Mouse (Mus musculus): Measurements from ENCODE around the gene Mff. TPM values are rescaled to one million over a fixed set of nuclear protein-coding genes. Genes with fewer than 3 reads are reported as not detected.

Mff gene
- polyA plus RNA-seq, 1 experiment from 2014 or later = 156 TPM

DNA sequence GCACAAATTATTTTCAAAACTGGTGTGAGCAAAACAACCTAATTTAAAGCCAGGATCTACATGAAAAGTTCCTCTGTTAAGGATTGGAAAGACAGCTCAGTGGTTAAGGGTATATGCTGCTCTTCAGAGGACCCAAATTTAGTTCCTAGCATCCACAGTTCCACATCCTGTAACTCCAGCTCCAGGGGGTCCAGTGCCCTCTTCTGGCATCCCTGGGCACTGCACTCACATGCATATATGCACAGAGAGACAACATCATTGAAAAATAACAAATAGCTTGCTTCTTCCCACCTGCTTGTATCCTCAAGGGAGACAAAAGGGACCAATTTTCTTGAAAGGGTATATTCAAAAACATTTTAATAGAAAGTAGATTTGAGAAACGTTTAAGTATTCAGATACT is 37.6 kb downstream of the Mff start:
- no peaks in the 10 kb centered on the region for H3K36me3 ChIP-seq (ENCODE audit: control insufficient read depth, insufficient read depth)
- no peaks in the 10 kb centered on the region for H3K9me3 ChIP-seq (replicated peaks; ENCODE audit: control insufficient read depth, low read length)
- no peak for ATAC-seq (ENCODE audit: low read depth)
- no peaks in the 10 kb centered on the region for H3K4me1 ChIP-seq (ENCODE audit: control insufficient read depth, low read depth, low read length)
- no peak overlapping the region for H3K4me2 ChIP-seq (ENCODE audit: low read depth, low read length)
- H3K27me3 ChIP-seq (ENCODE audit: control insufficient read depth, insufficient read depth, low read depth, low read length) = no peaks in the 10 kb centered on the region
- H3K4me3 ChIP-seq (ENCODE audit: low read depth, low read length) = no peak overlapping the region
- 74% methylated on average over 1 of the region's 1 CpGs for WGBS (ENCODE audit: insufficient replicate concordance)
- no peak overlapping the region for H3K27ac ChIP-seq (ENCODE audit: low read length)
- H3K9ac ChIP-seq (ENCODE audit: low read depth, low read length) = no peak overlapping the region

DNA sequence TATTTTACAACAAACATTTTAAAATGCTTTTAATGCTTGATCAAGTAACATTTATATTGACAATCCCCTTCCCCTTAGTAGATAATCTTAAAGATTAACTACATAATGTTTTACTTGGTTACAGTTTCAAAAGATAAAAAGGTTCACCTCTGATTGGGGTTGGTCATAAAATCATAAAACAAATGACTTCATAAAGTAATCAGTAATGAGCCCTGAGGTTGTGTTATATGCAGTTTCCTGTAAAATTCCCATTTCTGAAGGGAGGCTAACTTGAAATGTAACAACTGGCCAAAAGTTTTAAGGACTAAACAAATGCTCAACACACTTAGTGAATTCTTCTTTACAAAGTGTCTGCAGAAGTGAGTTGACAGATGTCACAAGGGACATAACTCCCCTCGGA is 41.5 kb downstream of the Mff start:
- 47% methylated on average over 1 of the region's 1 CpGs for WGBS (ENCODE audit: insufficient replicate concordance)
- H3K27me3 ChIP-seq (ENCODE audit: control insufficient read depth, insufficient read depth, low read depth, low read length) = no peaks in the 10 kb centered on the region
- no peaks in the 10 kb centered on the region for H3K4me1 ChIP-seq (ENCODE audit: control insufficient read depth, low read depth, low read length)
- H3K36me3 ChIP-seq (ENCODE audit: control insufficient read depth, insufficient read depth) = no peaks in the 10 kb centered on the region
- H3K4me3 ChIP-seq (ENCODE audit: low read depth, low read length) = no peak overlapping the region
- no peak overlapping the region for H3K9ac ChIP-seq (ENCODE audit: low read depth, low read length)
- ATAC-seq (ENCODE audit: low read depth) = no peak
- H3K9me3 ChIP-seq (replicated peaks; ENCODE audit: control insufficient read depth, low read length) = no peaks in the 10 kb centered on the region
- H3K4me2 ChIP-seq (ENCODE audit: low read depth, low read length) = no peak overlapping the region
- no peak overlapping the region for H3K27ac ChIP-seq (ENCODE audit: low read length)

DNA sequence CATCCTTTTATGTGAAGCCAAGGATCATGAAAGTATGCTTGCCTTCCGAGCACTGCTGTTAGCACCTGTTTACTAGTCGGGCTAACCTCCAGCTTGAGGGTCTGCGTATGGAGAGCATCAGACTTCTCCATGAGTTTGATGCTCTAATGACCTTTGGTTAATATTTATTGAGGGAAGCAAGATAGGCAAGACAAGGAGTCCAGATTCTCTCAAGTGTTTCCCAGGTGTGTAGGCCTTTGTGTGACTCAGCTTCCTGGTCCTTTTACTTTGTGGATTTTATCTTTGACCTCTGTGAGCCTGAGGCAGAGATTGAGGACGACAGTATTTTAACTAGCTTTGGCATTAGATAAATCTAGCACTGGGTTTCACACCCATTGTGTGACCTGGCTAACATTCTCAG is 42.0 kb downstream of the Mff start:
- Histone ChIP-seq H3K36me3 (ENCODE audit: control insufficient read depth, insufficient read depth) (no peaks in the 10 kb centered on the region), H3K9ac (ENCODE audit: low read depth, low read length) (no peak overlapping the region), H3K27ac (ENCODE audit: low read length) (no peak overlapping the region), H3K27me3 (ENCODE audit: control insufficient read depth, insufficient read depth, low read depth, low read length) (no peaks in the 10 kb centered on the region), H3K9me3 (replicated peaks; ENCODE audit: control insufficient read depth, low read length) (no peaks in the 10 kb centered on the region), H3K4me2 (ENCODE audit: low read depth, low read length) (no peak overlapping the region), H3K4me1 (ENCODE audit: control insufficient read depth, low read depth, low read length) (no peaks in the 10 kb centered on the region), H3K4me3 (ENCODE audit: low read depth, low read length) (no peak overlapping the region)
- 61% methylated on average over 4 of the region's 4 CpGs for WGBS (ENCODE audit: insufficient replicate concordance)
- ATAC-seq (ENCODE audit: low read depth) = no peak

DNA sequence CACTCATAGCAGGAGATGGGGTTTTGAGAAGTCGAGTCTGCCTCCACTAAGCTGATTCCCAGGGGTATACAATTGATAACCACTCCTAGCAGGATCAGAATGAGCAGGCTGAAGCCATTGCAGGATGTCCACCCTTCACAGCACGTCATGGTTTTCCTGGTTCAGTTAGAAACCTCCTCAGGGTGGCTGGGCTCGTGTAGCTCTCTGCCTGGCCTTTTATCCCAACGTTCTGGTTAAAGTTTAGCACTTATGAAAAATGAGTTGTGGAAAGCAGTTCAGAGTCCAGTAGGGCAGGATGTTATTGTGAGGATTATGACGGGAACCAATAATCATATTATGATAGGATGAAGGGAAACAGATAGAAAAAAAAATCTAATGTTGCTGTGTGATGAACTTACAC is 43.6 kb downstream of the Mff start, which contains the start of gene Tm4sf20:
Tm4sf20 (minus strand) TSS at position 193 of the 400 bp plus-strand sequence.
- Histone ChIP-seq H3K4me2 (ENCODE audit: low read depth, low read length) (no peak within 1 kb of the TSS), H3K27me3 (ENCODE audit: control insufficient read depth, insufficient read depth, low read depth, low read length) (no peaks in the 10 kb centered on the region), H3K4me3 (ENCODE audit: low read depth, low read length) (no peak within 1 kb of the TSS), H3K36me3 (ENCODE audit: control insufficient read depth, insufficient read depth) (no peaks in the 10 kb centered on the region), H3K9me3 (replicated peaks; ENCODE audit: control insufficient read depth, low read length) (no peaks in the 10 kb centered on the region), H3K27ac (ENCODE audit: low read length) (no peak within 1 kb of the TSS), H3K9ac (ENCODE audit: low read depth, low read length) (no peak within 1 kb of the TSS), H3K4me1 (ENCODE audit: control insufficient read depth, low read depth, low read length) (no peaks in the 10 kb centered on the region)
- ATAC-seq (ENCODE audit: low read depth) = no peak
- 39% methylated on average over 5 of the region's 5 CpGs for WGBS (ENCODE audit: insufficient replicate concordance)

DNA sequence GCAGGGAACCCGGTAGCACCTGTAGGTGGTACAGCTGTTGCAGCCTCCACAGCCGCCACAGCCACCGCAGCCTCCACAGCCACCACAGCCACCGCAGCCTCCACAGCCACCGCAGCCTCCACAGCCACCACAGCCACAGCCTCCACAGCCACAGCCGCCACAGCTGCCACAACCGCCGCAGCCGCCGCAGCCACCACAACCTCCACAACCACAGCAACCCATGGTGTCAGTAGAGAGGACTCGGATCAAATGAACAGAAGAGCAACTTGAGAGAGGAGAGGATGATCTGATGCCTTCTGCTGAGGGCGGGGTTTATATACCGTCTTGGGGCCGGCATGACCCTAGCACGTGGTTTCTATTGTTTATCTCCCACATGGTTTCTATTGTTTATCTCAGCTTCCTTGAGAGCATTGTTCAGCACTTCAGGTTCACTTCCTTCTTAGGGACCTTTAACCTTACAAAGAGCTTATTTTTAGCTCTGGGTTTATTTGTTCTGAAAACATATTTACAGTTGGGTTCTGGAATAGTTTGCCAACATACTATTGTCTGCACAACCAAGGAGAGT is 46.4 kb downstream of the Mff start, which contains the start of gene Gm47791:
Gm47791 (minus strand) TSS at position 222 of the 565 bp plus-strand sequence.
- H3K36me3 ChIP-seq (ENCODE audit: control insufficient read depth, insufficient read depth) = no peaks in the 10 kb centered on the region
- H3K9me3 ChIP-seq (replicated peaks; ENCODE audit: control insufficient read depth, low read length) = no peaks in the 10 kb centered on the region
- WGBS (ENCODE audit: insufficient replicate concordance) = 57% methylated on average over 13 of the region's 15 CpGs
- H3K9ac ChIP-seq (ENCODE audit: low read depth, low read length) = no peak within 1 kb of the TSS
- no peak within 1 kb of the TSS for H3K4me2 ChIP-seq (ENCODE audit: low read depth, low read length)
- H3K4me3 ChIP-seq (ENCODE audit: low read depth, low read length) = no peak within 1 kb of the TSS
- no peaks in the 10 kb centered on the region for H3K4me1 ChIP-seq (ENCODE audit: control insufficient read depth, low read depth, low read length)
- ATAC-seq (ENCODE audit: low read depth) = no peak
- no peak within 1 kb of the TSS for H3K27ac ChIP-seq (ENCODE audit: low read length)
- H3K27me3 ChIP-seq (ENCODE audit: control insufficient read depth, insufficient read depth, low read depth, low read length) = no peaks in the 10 kb centered on the region

DNA sequence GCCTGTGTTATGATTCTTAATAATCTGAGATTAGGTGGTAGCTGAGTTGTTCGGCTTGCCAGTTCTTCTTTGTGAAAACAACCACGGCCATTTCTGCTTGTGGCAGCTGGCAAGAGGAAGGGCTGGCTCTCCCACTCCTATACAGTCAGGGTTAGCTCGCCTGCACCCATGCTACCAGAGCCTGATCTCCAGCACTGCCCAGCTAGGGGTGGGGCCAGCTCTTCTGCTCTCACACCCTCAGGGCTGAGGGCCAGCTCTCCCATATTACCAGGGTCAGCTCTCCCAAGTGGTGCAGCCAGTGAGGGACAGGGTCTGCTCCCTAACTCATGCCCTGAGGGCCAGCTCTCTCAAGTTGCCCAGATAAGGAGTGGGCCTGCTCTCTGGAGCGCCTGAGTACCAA is 47.7 kb downstream of the Mff start:
- no peak overlapping the region for H3K27ac ChIP-seq (ENCODE audit: low read length)

DNA sequence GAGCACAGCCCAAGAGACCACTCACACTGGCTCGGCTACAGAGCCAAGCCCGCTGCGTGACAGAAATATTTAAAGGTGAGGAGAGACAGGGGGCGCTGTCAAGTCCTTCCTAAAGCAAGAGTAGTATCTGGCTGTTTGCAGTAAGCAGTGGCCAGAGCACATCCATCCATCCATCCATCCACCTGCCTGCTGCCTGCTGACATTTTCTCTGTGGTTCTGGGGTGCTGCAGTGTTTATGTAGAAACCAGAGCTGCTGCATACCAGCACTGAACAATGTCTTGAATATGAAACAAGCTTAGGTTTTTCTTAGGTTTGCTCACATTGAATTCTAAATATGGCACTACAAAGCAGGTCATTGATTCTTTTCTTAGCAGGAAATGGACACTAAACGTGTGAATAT is 48.5 kb downstream of the Mff start:
- H3K9ac ChIP-seq (ENCODE audit: low read depth, low read length) = no peak overlapping the region
- no peaks in the 10 kb centered on the region for H3K36me3 ChIP-seq (ENCODE audit: control insufficient read depth, insufficient read depth)
- H3K4me2 ChIP-seq (ENCODE audit: low read depth, low read length) = no peak overlapping the region
- H3K27me3 ChIP-seq (ENCODE audit: control insufficient read depth, insufficient read depth, low read depth, low read length) = no peaks in the 10 kb centered on the region
- no peaks in the 10 kb centered on the region for H3K4me1 ChIP-seq (ENCODE audit: control insufficient read depth, low read depth, low read length)
- 69% methylated on average over 5 of the region's 5 CpGs for WGBS (ENCODE audit: insufficient replicate concordance)
- no peaks in the 10 kb centered on the region for H3K9me3 ChIP-seq (replicated peaks; ENCODE audit: control insufficient read depth, low read length)
- no peak for ATAC-seq (ENCODE audit: low read depth)
- H3K4me3 ChIP-seq (ENCODE audit: low read depth, low read length) = no peak overlapping the region
- no peak overlapping the region for H3K27ac ChIP-seq (ENCODE audit: low read length)

More for the DNA sequence above, 47.7 kb downstream of the Mff start:
- no peak for ATAC-seq (ENCODE audit: low read depth)
- Histone ChIP-seq H3K9ac (ENCODE audit: low read depth, low read length) (no peak overlapping the region), H3K9me3 (replicated peaks; ENCODE audit: control insufficient read depth, low read length) (no peaks in the 10 kb centered on the region), H3K27me3 (ENCODE audit: control insufficient read depth, insufficient read depth, low read depth, low read length) (no peaks in the 10 kb centered on the region), H3K36me3 (ENCODE audit: control insufficient read depth, insufficient read depth) (no peaks in the 10 kb centered on the region), H3K4me1 (ENCODE audit: control insufficient read depth, low read depth, low read length) (no peaks in the 10 kb centered on the region), H3K4me3 (ENCODE audit: low read depth, low read length) (no peak overlapping the region), H3K4me2 (ENCODE audit: low read depth, low read length) (no peak overlapping the region)
- 51% methylated on average over 4 of the region's 4 CpGs for WGBS (ENCODE audit: insufficient replicate concordance)

DNA sequence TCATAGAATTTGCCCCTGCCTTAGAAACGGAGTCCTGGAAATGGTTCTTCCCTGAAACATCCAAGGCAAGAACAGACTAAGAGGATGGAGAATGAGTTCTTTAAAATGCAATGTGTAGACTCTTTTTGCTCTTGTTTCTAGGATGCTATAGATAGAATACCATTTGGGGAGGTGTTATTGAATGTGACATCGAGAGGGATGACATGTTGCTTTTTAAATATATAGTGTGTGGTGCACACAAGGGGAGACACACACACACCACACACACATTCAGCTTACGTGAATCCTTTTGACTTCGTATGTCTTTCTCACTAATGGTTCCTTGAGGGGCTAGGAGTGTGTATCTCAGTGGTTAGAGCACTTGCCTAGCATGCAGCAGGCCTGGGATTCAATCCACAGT is 50.6 kb downstream of the Mff start:
- Histone ChIP-seq H3K27ac (ENCODE audit: low read length) (no peak overlapping the region), H3K27me3 (ENCODE audit: control insufficient read depth, insufficient read depth, low read depth, low read length) (no peaks in the 10 kb centered on the region), H3K4me1 (ENCODE audit: control insufficient read depth, low read depth, low read length) (no peaks in the 10 kb centered on the region), H3K36me3 (ENCODE audit: control insufficient read depth, insufficient read depth) (no peaks in the 10 kb centered on the region), H3K4me2 (ENCODE audit: low read depth, low read length) (no peak overlapping the region), H3K9ac (ENCODE audit: low read depth, low read length) (no peak overlapping the region), H3K9me3 (replicated peaks; ENCODE audit: control insufficient read depth, low read length) (no peaks in the 10 kb centered on the region), H3K4me3 (ENCODE audit: low read depth, low read length) (no peak overlapping the region)
- 76% methylated on average over 4 of the region's 4 CpGs for WGBS (ENCODE audit: insufficient replicate concordance)
- no peak for ATAC-seq (ENCODE audit: low read depth)

DNA sequence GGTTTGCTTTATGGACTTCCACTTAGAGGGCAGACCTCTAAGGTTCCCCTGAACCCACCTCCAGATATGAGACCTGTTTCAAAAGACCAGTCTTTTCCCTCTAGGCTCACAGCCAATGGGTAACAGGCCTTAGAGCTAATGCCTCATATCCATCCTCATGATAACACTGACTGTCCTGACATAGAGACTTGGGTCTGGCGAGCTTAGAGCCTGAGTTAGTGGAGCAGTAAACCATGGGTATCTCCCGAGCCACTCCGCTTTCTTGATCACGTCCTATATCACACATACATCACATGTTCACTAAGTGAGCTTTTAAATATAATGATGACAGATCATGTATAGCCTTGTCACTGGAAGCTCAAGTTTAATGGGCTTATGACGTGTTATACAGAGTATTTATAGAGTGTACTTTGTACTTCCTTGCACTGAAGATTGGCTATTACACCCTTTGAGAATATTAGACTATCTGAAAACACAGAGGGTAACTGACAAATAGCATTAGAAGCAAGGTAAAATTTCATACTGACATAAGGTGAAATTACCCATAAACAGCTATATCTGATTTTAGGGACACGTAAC is 54.8 kb downstream of the Mff start:
- no peaks in the 10 kb centered on the region for H3K4me1 ChIP-seq (ENCODE audit: control insufficient read depth, low read depth, low read length)
- H3K9ac ChIP-seq (ENCODE audit: low read depth, low read length) = no peak overlapping the region
- no peak overlapping the region for H3K27ac ChIP-seq (ENCODE audit: low read length)
- no peak for ATAC-seq (ENCODE audit: low read depth)
- H3K36me3 ChIP-seq (ENCODE audit: control insufficient read depth, insufficient read depth) = no peaks in the 10 kb centered on the region
- H3K9me3 ChIP-seq (replicated peaks; ENCODE audit: control insufficient read depth, low read length) = no peaks in the 10 kb centered on the region
- WGBS (ENCODE audit: insufficient replicate concordance) = 67% methylated on average over 6 of the region's 6 CpGs
- H3K27me3 ChIP-seq (ENCODE audit: control insufficient read depth, insufficient read depth, low read depth, low read length) = no peaks in the 10 kb centered on the region
- no peak overlapping the region for H3K4me3 ChIP-seq (ENCODE audit: low read depth, low read length)
- no peak overlapping the region for H3K4me2 ChIP-seq (ENCODE audit: low read depth, low read length)

All from liver, embryonic 16.5 days (tissue).